Mouse (Mus musculus): ENCODE measurements around the gene Sparc. TPM values are rescaled to one million over a fixed set of nuclear protein-coding genes. Genes with fewer than 3 reads are reported as not detected.
A peak's percentile ranks its signal among the peaks of the same experiment; 100 is the strongest.

The Sparc gene
- total and polyA plus RNA-seq, 3 experiments: 320 to 666 (median 420) TPM

GRCm38 (mm10) chr11:55380908-55381307 lies 42.1 kb downstream of the Sparc start:
- Histone ChIP-seq H3K4me1 (ENCODE audit: control insufficient read depth, insufficient read depth, low read length) (peaks cover 3% of the 10 kb centered on the region; the same call in 1 of the 2 replicates), H3K27me3 (ENCODE audit: control insufficient read depth, insufficient read depth, low read length) (no peaks in the 10 kb centered on the region), H3K79me2 (replicated peaks; ENCODE audit: control insufficient read depth, insufficient read depth, low read length) (no peaks in the 10 kb centered on the region), H3K27ac (no peak overlapping the region), H3K36me3 (ENCODE audit: control insufficient read depth, insufficient read depth, low read length) (no peaks in the 10 kb centered on the region), H3K9ac (ENCODE audit: low read depth, low read length) (no peak overlapping the region), H3K4me3 (no peak overlapping the region)
- no peak for DNase-seq
- intact Hi-C loops (cut with DNase I): no loop called here
- 5% methylated on average over 6 of the region's 6 CpGs for WGBS
- TF ChIP-seq POLR2A (IDR thresholded peaks at IDR 0.05; ENCODE audit: insufficient read depth, low read depth, low read length): no peak
- TF ChIP-seq CTCF (IDR thresholded peaks at IDR 0.05): no peak
- no peak for TF ChIP-seq EP300 (IDR thresholded peaks at IDR 0.05; ENCODE audit: insufficient read depth, low read depth, low read length)

GRCm38 (mm10) chr11:55378371-55378770 lies 44.6 kb downstream of the Sparc start:
- H3K27me3 ChIP-seq (ENCODE audit: control insufficient read depth, insufficient read depth, low read length): no peaks in the 10 kb centered on the region
- no peak overlapping the region for H3K9ac ChIP-seq (ENCODE audit: low read depth, low read length)
- WGBS: 15% methylated on average over 5 of the region's 5 CpGs
- H3K36me3 ChIP-seq (ENCODE audit: control insufficient read depth, insufficient read depth, low read length): no peaks in the 10 kb centered on the region
- intact Hi-C loops (cut with DNase I): loop anchor here (5.0 kb wide), 1 partner anchor 116 kb away; no protein-coding TSS in a partner anchor
- peak; percentile 74 to 85 for DNase-seq
- no peak overlapping the region for H3K4me3 ChIP-seq
- TF ChIP-seq CTCF (IDR thresholded peaks at IDR 0.05): no peak
- TF ChIP-seq EP300 (IDR thresholded peaks at IDR 0.05; ENCODE audit: insufficient read depth, low read depth, low read length): 0 out of 2 replicates have a peak, but pooled peaks have one; percentile 36
- no peak for TF ChIP-seq POLR2A (IDR thresholded peaks at IDR 0.05; ENCODE audit: insufficient read depth, low read depth, low read length)
- H3K27ac ChIP-seq: no peak overlapping the region
- peaks cover 3% of the 10 kb centered on the region; the same call in 1 of the 2 replicates for H3K4me1 ChIP-seq (ENCODE audit: control insufficient read depth, insufficient read depth, low read length)
- H3K79me2 ChIP-seq (replicated peaks; ENCODE audit: control insufficient read depth, insufficient read depth, low read length): no peaks in the 10 kb centered on the region

GRCm38 (mm10) chr11:55373838-55374237 lies 49.1 kb downstream of the Sparc start:
- no peak for DNase-seq
- no peaks in the 10 kb centered on the region for H3K27me3 ChIP-seq (ENCODE audit: control insufficient read depth, insufficient read depth, low read length)
- intact Hi-C loops (cut with DNase I): no loop called here
- 63% methylated on average over 6 of the region's 6 CpGs for WGBS
- no peaks in the 10 kb centered on the region for H3K36me3 ChIP-seq (ENCODE audit: control insufficient read depth, insufficient read depth, low read length)
- no peak overlapping the region for H3K4me3 ChIP-seq
- no peaks in the 10 kb centered on the region for H3K79me2 ChIP-seq (replicated peaks; ENCODE audit: control insufficient read depth, insufficient read depth, low read length)
- TF ChIP-seq EP300 (IDR thresholded peaks at IDR 0.05; ENCODE audit: insufficient read depth, low read depth, low read length) (no peak), CTCF (IDR thresholded peaks at IDR 0.05) (peak; percentile 67)
- H3K27ac ChIP-seq: no peak overlapping the region
- H3K4me1 ChIP-seq (ENCODE audit: control insufficient read depth, insufficient read depth, low read length): peaks cover 3% of the 10 kb centered on the region; the same call in 1 of the 2 replicates
- no peak overlapping the region for H3K9ac ChIP-seq (ENCODE audit: low read depth, low read length)

- TF ChIP-seq POLR2A (IDR thresholded peaks at IDR 0.05; ENCODE audit: insufficient read depth, low read depth, low read length) (no peak), EP300 (IDR thresholded peaks at IDR 0.05; ENCODE audit: insufficient read depth, low read depth, low read length) (no peak), CTCF (IDR thresholded peaks at IDR 0.05) (no peak)
- intact Hi-C loops (cut with DNase I): no loop called here
- Histone ChIP-seq H3K9ac (ENCODE audit: low read depth, low read length) (no peak overlapping the region), H3K4me1 (ENCODE audit: control insufficient read depth, insufficient read depth, low read length) (no peaks in the 10 kb centered on the region), H3K27ac (no peak overlapping the region), H3K79me2 (replicated peaks; ENCODE audit: control insufficient read depth, insufficient read depth, low read length) (no peaks in the 10 kb centered on the region), H3K36me3 (ENCODE audit: control insufficient read depth, insufficient read depth, low read length) (no peaks in the 10 kb centered on the region), H3K27me3 (ENCODE audit: control insufficient read depth, insufficient read depth, low read length) (no peaks in the 10 kb centered on the region), H3K4me3 (no peak overlapping the region)
- 65% methylated on average over 12 of the region's 12 CpGs for WGBS
- DNase-seq: no peak
These were observed 49.6 kb downstream of the Sparc start for GRCm38 (mm10) chr11:55373373-55373772.

- no peak overlapping the region for H3K4me3 ChIP-seq
- no peak overlapping the region for H3K27ac ChIP-seq
- no peak overlapping the region for H3K9ac ChIP-seq (ENCODE audit: low read depth, low read length)
- H3K4me1 ChIP-seq (ENCODE audit: control insufficient read depth, insufficient read depth, low read length): no peaks in the 10 kb centered on the region
- no peaks in the 10 kb centered on the region for H3K36me3 ChIP-seq (ENCODE audit: control insufficient read depth, insufficient read depth, low read length)
- 65% methylated on average over 6 of the region's 6 CpGs for WGBS
- intact Hi-C loops (cut with DNase I): no loop called here
- no peak for TF ChIP-seq POLR2A (IDR thresholded peaks at IDR 0.05; ENCODE audit: insufficient read depth, low read depth, low read length)
- no peak for TF ChIP-seq EP300 (IDR thresholded peaks at IDR 0.05; ENCODE audit: insufficient read depth, low read depth, low read length)
- no peak for TF ChIP-seq CTCF (IDR thresholded peaks at IDR 0.05)
- no peaks in the 10 kb centered on the region for H3K27me3 ChIP-seq (ENCODE audit: control insufficient read depth, insufficient read depth, low read length)
- no peak for DNase-seq
- H3K79me2 ChIP-seq (replicated peaks; ENCODE audit: control insufficient read depth, insufficient read depth, low read length): no peaks in the 10 kb centered on the region
These were observed 51.0 kb downstream of the Sparc start for GRCm38 (mm10) chr11:55372001-55372400.

- H3K27me3 ChIP-seq (ENCODE audit: control insufficient read depth, insufficient read depth, low read length): no peaks in the 10 kb centered on the region
- H3K9ac ChIP-seq (ENCODE audit: low read depth, low read length): no peak overlapping the region
- H3K4me3 ChIP-seq: no peak overlapping the region
- TF ChIP-seq EP300 (IDR thresholded peaks at IDR 0.05; ENCODE audit: insufficient read depth, low read depth, low read length): 0 out of 2 replicates have a peak, but pooled peaks have one; percentile 34
- TF ChIP-seq POLR2A (IDR thresholded peaks at IDR 0.05; ENCODE audit: insufficient read depth, low read depth, low read length): no peak
- peak; percentile 40 to 63 for DNase-seq
- no peaks in the 10 kb centered on the region for H3K36me3 ChIP-seq (ENCODE audit: control insufficient read depth, insufficient read depth, low read length)
- H3K27ac ChIP-seq: peak overlapping the region; percentile 32
- H3K79me2 ChIP-seq (replicated peaks; ENCODE audit: control insufficient read depth, insufficient read depth, low read length): no peaks in the 10 kb centered on the region
- intact Hi-C loops (cut with DNase I): no loop called here
- 50% methylated on average over 6 of the region's 6 CpGs for WGBS
- H3K4me1 ChIP-seq (ENCODE audit: control insufficient read depth, insufficient read depth, low read length): no peaks in the 10 kb centered on the region
These were observed 53.9 kb downstream of the Sparc start for GRCm38 (mm10) chr11:55369093-55369471.

Measured in heart, adult 2 months (tissue).